Mouse (Mus musculus) sigmoid colon, adult 10 weeks (tissue): Measurements from ENCODE around the gene Acadsb. TPM values are rescaled to one million over a fixed set of nuclear protein-coding genes. Genes with fewer than 3 reads are reported as not detected.

Source experiments
- polyA plus RNA-seq: library from polyadenylated mRNA; stranded (reverse); fragments of 350-450 nt; fragmentation: Illumina TruSeq; extraction: RNeasy Lipid Tissue Mini Kit (QIAGEN cat#74804); gene quantifications from one replicate; pipeline ENCODE4 v1.2.3, GENCODE M21; 2014; ENCODE audit warnings: low read depth, low replicate concordance

Acadsb gene
- polyA plus RNA-seq: 125 TPM

GRCm38 (mm10) chr7:131410416-131411058 is at the start of gene Acadsb, which contains the start of gene Ikzf5:
Acadsb (plus strand) TSS chr7:131410601.
Ikzf5 (minus strand) TSS chr7:131410521.

GRCm38 (mm10) chr7:131362615-131363300 is 47.6 kb upstream of the Acadsb start, which contains the start of gene 2310057M21Rik:
2310057M21Rik (minus strand) TSS chr7:131362759.

GRCm38 (mm10) chr7:131370648-131371469 is 39.5 kb upstream of the Acadsb start, which contains the start of gene Pstk:
Pstk (plus strand) TSS chr7:131371141.

Other genes starting within 250 kb of the Acadsb start
- not detected for gene 5430419D17Rik, start 236.2 kb upstream of the Acadsb start, polyA plus RNA-seq
- 0.50 TPM for gene Cuzd1, start 88.3 kb upstream of the Acadsb start, polyA plus RNA-seq
- gene Fam24b, start 81.1 kb upstream of the Acadsb start, polyA plus RNA-seq: not detected
- not detected for gene Fam24a, start 76.7 kb upstream of the Acadsb start, polyA plus RNA-seq
- gene 2310057M21Rik, start 47.8 kb upstream of the Acadsb start, polyA plus RNA-seq: 4.5 TPM
- gene Pstk, start 39.5 kb upstream of the Acadsb start, polyA plus RNA-seq: 51.4 TPM
- 37.5 TPM for gene Ikzf5, start 80 bp upstream of the Acadsb start, polyA plus RNA-seq
- 0.32 TPM for gene Hmx3, start 132.3 kb downstream of the Acadsb start, polyA plus RNA-seq
- 0.38 TPM for gene Hmx2, start 138.2 kb downstream of the Acadsb start, polyA plus RNA-seq
- gene Bub3, start 149.6 kb downstream of the Acadsb start, polyA plus RNA-seq: 20.8 TPM